Mouse (Mus musculus): ENCODE measurements around the gene Sntg2. TPM values are rescaled to one million over a fixed set of nuclear protein-coding genes. Genes with fewer than 3 reads are reported as not detected.

The Sntg2 gene
- polyA plus RNA-seq, 2 experiments from 2014 or later, result not detected

DNA sequence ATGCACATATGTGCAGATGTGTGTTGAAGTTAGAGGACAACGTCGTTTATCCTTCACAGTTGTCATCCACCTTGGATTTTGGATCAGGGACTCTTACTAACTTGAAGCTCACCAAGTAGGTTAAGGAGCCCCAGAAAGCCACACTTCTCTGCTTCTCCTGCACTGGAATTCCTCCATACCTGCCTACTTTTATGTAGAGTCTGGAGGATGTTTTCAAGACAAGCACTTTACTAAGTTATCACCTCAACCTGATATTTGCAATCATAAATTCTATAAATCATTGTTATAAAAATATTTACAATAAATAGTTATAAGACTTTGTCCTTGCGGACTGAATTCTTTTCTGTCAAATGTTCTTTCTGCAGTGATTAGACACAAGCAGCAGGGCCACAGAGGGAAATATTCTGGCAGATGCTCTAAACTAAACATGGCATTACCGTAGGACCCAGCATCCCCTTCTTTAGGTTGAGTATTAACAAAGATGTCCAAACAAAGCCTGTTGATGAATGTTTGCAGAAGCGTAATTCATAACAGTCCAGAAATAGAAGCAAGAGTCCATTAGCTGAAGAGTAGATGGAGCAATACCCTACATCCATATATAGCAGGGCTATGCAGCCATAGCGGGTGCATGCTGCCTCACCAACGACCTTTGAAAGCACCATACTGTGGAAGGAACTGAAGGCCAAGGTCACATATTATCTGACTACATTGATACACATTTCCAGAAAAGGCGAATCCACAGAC, 100.8 kb downstream of the Sntg2 start:
- ATAC-seq, result no peak

DNA sequence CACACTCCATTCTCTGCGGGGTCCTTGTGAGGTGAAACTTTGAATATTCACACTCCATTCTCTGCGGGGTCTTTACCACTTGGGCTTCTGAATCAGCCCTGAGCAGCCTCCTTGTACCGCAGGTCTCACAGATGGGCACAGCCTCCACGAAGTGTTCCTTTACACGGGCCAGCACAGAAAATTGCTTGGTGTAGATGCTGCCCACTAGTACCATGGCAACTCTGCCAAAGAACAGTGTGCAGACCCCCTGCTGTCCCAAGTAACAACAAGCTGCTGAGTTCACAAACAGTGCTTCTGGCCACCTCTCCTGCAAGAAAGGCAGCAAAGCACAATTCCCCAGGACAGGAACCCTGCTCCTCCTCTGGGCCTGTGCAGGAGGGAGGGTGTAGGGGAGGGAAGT, 109.0 kb downstream of the Sntg2 start:
- ATAC-seq, result no peak

GRCm38 (mm10) chr12:30261187-30261586, 112.0 kb downstream of the Sntg2 start:
- no peak for ATAC-seq

GRCm38 (mm10) chr12:30258641-30259040, 114.5 kb downstream of the Sntg2 start:
- no peak for ATAC-seq

DNA sequence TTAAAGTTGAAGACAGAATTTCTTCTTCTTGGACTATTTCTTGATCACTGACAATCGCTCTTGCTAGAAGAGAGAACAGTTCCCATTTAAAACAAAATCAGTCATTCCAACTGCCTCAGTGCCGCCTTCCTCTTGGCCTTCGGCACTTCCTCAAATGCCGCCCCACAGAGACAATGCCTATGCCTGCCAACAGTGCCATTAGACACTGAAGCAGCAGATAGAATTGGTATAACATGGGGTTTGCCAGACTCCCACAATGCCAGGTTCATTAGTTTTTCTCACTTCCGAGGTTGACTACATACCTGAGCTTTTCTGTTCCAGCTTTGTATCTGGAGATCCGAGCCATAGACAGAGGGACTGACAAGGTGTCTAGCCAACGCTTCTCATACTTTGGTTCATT, 115.5 kb downstream of the Sntg2 start:
- no peak for ATAC-seq

GRCm38 (mm10) chr12:30256207-30256606, 117.0 kb downstream of the Sntg2 start:
- ATAC-seq, result no peak

DNA sequence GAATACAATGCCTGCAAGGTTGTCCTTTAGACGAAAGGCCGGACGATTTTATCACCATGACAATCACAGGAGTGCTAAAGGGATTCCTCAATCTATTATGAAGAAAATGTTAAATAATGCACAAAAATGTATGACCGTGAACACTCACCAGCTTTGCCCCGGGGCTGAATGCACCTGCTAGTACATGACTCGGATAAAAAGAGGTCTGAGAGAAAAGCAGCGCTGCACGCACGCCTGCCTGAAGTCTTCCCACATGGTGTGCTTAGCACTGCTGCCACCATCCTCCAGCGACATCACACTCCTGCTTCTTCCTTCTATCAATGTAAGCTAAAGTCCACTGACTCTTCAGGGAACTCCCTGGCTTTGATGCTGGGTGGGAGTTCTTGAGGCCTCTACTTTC, 118.6 kb downstream of the Sntg2 start:
- no peak for ATAC-seq

- no peak for ATAC-seq
These were observed 120.8 kb downstream of the Sntg2 start for GRCm38 (mm10) chr12:30252381-30252780.

DNA sequence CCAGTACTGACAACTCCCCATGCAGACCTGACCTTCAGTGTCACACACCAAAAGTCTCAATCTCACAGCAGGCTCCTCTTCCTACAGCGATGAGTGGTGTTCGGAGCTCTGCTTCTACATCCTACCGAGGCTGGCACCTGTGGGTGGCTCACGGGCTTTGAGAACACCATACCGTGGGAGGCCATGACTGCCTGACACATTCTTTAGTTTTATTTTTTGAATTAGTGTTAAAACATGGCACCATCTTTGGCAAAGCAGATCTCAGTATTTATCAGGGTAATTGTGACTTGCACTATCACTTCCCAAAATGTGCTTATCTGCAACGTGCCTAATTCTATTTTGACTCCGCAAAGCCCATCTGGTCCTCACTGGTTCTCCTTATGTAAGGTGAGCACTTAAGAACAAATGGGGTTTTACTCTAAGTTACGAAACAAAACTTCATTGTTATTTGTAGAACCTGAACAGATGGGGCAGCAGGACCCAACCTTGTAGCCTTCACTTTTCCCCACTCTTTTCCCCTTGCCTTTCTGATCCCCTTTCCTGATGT, 121.8 kb downstream of the Sntg2 start:
- ATAC-seq, result no peak

DNA sequence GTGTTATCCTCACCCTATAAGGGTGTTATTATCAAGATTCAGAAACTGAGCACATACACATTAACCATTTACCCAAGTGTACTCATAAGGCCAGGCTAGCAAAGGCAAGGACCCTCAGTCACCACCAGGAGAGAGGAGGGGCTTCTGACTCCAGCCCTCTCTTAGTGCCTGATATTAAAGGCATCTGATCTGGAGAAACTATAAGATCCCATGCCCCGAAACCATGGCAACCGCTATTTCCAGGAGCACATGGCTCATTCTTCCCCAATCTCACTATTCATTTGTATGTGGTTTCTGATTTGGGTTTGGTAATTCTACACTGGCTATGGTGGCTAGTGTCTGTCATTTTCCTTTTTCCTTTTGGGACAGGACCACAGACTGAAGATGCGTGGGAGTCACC, 124.1 kb downstream of the Sntg2 start:
- ATAC-seq, result no peak

DNA sequence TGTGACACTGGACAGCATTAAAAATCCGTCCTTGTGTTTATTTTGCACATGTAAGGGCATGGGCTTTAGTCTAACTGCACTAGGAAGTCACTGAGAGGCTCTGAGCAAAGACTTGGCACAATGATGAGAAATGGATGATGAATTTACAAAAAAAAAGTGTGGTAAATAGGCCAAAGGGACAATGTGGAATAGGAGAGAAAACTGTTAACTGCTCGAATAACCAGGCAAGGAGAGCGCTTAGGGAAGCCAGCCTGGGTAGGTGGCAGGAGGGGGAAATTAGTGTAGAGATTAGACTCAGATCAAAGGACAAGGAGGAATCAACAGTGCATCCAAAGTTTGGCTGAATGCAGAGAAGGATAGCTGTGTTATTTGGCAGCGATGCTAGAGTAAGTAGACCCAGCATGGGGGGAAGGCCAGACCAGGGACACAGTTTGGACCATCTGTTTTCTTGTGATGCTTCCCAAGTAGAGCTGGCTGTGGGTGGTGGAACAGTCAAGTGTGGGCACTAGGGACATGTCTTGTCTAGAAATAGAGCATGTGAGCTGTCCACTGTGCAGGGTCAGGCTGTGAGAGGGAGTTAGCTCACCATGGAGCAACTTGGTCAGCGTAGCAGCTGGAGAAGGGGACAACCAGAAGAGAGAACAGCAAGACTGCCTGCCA, 126.8 kb downstream of the Sntg2 start:
- no peak for ATAC-seq

DNA sequence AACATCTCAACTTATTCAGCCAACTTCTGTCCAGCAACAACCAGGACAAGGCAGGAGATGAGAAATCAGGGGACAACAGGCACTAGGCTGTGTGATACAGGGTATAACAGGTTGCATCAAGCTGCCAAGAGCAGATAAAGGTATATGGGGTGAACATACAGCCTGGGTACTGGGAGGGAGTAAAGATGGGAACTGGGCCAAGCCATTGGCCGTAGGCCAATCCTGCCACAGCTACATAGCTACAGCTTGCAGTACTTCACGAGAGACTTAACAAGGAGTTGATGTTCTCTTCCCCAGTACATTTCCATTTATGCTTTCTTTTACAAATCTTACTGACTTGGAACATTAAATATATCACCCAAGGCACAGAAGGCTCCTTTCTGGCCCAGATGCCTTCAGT, 129.0 kb downstream of the Sntg2 start:
- ATAC-seq, result no peak

- no peak for ATAC-seq
These were observed 132.3 kb downstream of the Sntg2 start for GRCm38 (mm10) chr12:30240891-30241290.

DNA sequence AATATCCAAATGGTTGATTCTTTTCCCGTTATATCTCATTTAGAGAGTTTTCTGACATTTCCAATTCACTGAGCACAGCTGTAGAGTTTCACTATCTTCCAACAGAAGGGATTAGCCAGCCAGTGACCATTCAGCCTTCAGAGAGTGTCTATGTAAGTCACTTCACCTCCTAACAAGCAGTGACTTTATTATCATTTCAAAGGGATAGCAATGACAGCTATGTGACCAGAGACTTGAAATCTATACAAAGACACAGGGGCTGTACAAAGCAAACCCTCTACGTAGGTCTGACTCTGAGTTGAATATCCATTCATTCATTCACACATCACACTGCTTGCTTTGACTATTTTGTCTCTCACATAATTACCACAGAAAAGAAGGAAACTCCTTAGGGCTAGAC, 138.2 kb downstream of the Sntg2 start:
- ATAC-seq, result no peak

DNA sequence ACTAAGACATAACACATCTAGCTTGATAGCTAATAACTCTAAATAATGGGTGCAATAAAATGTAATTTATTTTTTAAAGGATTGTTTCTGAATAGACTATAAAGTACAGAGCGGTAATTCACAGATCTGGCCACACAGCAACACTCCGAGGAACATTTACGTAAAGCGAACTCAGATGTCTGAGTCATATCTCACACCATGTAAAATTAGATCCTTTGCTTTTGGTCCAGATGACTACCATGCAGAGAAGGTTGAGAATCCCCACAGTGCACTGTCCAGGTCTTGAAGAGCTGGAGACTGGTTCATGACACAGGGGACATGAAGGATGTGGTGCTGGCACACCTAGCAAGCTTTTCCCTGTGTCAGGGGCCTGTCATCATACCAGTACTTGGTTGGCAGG, 145.2 kb downstream of the Sntg2 start:
- no peak for ATAC-seq

GRCm38 (mm10) chr12:30226247-30226646, 146.9 kb downstream of the Sntg2 start:
- ATAC-seq, result no peak

DNA sequence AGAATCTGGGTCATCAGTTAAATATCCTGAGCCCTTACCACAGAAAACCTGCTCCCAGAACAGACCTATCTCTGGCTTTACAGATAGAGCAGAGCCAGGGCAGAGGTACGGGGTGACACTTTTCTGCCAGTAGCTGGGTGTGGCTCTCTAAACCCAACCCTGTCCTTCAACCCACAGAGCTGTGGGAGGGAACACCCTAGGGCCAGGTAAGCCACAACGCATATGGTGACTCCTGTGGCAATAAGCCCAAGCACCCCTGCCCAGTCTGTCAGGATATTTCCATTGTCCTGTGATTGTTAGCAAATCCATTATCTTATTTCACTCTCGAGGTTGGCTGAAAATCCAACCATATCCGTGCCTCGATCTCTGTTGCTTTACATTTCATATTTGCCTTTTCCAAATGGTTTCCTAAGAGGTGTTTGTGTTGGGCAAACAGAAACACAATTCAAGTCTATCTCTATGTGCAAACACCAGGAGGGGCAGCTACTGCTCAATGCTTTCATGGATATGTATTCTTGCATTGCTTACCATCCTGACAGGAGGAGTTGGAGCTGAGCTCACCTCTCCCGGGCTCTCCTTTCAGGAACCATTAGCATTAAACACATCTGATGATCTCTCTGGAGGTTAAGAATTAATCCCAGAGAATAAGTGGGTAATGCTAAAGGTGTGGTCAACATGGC, 156.3 kb downstream of the Sntg2 start:
- no peak for ATAC-seq

- no peak for ATAC-seq
These were observed 158.4 kb downstream of the Sntg2 start for GRCm38 (mm10) chr12:30214761-30215160.

DNA sequence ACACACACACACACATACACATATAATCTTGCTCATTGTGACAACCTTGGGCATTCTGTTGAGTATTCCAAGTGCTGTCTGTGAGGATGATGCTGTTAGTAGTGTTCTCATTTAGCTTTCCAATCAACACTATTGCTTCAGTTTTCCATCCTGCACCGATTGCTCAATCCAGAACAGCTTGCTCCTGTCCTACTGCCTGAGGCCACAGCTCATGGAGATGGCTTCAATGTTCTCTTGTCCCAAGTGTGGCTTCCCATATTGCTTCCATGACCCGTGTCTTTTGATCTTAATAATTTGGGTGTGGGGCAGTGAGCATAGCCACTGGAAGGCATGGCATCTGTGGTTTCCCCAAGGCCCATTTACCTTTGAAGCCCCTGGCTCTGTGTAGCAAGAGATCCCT, 162.8 kb downstream of the Sntg2 start:
- ATAC-seq, result no peak

GRCm38 (mm10) chr12:30208527-30208926, 164.6 kb downstream of the Sntg2 start:
- no peak for ATAC-seq

- no peak for ATAC-seq
These were observed 165.1 kb downstream of the Sntg2 start for GRCm38 (mm10) chr12:30208087-30208486.

DNA sequence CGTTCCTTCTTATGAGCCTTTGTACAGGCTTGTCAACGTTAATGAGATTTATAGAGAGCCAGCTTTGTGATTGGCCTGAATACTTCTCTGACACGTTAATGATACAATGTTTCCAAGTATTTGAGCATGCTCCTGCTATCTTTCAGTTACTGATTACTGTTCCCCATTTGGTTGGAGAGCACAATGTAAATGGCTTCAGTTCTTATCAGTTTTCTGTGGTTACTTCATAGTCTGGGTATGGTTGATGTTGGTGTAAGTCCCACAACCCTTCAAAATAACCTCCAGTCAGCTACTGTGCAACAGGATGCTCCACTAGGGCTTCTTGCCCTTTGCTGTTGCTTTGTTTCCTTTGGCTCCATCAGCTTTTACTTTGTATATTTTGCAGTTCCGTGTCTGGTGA, 168.7 kb downstream of the Sntg2 start:
- ATAC-seq, result no peak

- ATAC-seq, result no peak
These were observed 170.4 kb downstream of the Sntg2 start for GRCm38 (mm10) chr12:30202763-30203162.

DNA sequence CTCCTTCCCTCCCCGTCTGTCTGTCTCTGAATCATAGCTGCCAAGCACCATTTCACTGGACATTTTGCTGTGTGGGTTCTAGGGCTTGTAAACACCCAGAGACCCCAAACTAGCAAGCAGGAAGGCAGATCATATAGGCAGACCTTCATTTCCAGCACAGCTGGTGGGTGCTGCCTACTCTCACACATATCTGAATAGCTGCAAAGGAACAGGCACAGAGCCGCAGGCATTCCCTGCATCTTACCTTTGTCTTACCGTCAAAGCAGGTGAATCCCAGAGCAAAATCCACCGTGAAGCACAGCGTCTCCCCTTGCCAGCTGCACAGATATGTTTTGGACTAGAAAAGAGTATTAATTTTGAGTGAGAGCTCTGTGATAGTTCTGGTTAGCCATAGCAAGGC, 172.1 kb downstream of the Sntg2 start:
- no peak for ATAC-seq
